Mouse (Mus musculus): ENCODE measurements around the gene Frmpd2.

GRCm38 (mm10) chr14:33500631-33501030, 29.1 kb downstream of the Frmpd2 start:
- TF ChIP-seq CTCF (IDR thresholded peaks at IDR 0.05; ENCODE audit: low read depth, low read length) (no peak), POLR2A (IDR thresholded peaks at IDR 0.05; ENCODE audit: borderline replicate concordance, low read depth, low read length) (no peak)
